Mouse (Mus musculus): ENCODE results near the gene Ceacam16. TPM values are rescaled to one million over a fixed set of nuclear protein-coding genes. Genes with fewer than 3 reads are reported as not detected.

The Ceacam16 gene
- total RNA-seq, 2 experiments from 2014 or later: 0.42 TPM; not detected in 1

DNA sequence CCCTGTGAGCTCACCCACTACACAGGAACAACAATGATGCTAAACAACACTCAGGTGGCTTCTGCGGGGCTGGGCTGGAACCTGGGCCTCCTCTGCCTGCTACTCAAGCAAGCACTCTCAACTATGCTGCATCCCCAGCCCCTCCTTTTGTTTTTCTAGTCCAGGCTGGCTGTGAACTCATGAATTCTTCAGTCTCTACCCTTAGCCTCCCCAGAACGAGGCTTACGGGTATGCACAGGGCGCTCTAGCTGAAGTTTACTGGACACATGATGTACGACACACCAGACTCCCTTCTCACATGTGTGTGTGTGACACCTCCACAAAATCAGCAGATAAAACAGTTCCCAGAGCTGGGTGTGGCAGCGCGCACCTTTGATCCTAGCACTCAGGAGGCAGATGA is 42.2 kb downstream of the Ceacam16 start:
- intact Hi-C loops (cut with DNase I): no loop called here
- DNase-seq (ENCODE audit: low spot score): no peak

DNA sequence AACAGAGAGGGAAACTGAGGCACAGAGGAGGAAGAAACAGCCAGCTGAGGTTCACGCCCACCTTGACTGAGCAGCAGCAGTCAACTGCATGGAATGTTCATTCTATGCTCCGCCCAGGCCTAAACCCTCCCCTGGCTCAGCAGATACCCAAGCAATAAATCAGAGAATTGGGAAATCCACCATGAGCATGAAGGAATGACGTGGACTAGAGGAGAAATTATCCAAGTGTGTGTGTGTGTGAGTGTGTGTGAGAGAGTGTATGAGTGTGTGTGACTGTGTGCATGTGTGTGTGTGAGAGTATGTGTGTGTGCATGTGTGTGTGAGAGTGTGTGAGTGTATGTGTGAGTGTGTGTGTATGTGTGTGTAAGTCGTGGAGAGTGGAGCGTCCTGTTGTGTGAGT is 42.7 kb downstream of the Ceacam16 start:
- intact Hi-C loops (cut with DNase I): no loop called here
- no peak for DNase-seq (ENCODE audit: low spot score)

DNA sequence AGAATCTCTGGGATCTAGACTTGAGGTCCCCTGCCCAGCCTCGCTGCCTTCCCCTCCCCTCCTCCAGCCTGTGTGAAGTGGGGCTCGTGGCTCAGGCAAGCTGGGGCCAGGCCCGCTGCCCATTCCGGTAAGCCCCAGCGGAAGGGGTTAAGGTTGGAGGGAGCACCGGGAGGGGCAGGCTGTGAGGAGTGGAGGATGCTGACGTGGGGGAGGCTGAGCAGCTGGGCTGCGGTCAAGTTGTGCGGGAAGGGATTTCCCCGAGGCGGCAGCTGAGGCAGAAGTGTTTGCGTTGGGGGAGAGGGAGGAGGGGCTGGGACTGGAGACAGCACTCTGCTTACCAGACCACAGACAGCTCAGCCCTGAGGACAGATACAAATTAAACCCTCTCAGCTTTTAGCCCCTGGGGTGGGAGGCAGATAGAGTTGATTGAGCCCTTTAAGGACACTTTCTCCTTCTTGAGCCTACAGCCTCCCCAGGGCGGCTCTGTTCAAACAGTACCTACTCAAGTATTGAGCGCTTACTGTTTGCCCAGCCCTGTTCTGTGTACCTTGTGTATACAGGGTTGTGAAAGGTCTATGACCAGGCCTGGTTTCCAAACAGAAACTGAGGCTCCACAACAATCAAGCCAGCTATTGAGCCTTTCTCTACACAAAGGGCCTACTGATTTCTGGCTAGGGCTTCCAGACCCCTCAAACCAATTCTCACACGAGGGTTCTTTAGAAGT is 43.6 kb downstream of the Ceacam16 start:
- DNase-seq (ENCODE audit: low spot score): peak; percentile 61

GRCm38 (mm10) chr7:19816224-19816771 is 44.8 kb downstream of the Ceacam16 start:
- DNase-seq (ENCODE audit: low spot score): peak; percentile 83
- intact Hi-C loops (cut with DNase I): no loop called here

More for the DNA sequence above, 43.6 kb downstream of the Ceacam16 start:
- intact Hi-C loops (cut with DNase I): no loop called here

DNA sequence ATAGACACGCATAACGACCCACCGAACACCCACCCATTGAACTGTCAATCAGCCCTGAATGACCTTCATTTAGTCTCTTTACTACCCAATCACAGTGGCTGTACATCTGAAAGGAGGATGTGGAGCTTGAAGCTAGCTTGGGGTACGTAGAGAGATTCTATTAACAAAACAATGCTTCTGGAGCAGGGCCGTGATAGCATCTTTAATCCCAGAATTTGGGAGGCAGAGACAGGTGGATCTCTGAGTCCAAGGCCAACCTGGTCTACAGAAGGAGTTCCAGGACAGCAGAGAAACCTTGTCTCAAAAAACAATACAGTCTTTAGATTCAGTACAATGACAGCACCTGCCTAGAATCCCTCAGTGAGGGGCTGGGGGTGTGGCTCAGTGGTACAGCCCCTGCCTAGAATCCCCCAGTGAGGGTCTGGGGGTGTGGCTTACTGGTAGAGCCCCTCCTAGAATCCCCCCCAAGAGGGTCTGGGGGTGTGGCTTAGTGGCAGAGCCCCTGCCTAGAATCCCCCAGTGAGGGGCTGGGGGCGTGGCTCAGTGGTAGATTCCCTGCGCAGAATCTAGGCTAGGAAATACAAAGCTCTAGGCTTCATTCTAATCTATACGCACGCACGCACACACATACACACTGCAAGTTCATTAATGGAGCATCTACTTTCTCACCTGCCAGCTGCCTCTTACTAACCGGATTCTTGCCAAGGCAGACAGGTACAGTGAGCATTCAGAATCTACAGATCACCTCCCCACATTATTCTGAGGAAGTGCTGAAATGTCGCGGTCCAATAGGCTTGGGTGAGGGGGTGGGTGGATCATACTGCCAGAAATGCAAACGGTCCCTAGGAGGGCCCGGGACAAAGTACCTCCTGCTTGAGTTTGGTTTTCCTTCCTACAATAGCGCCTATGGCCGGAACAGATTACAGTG is 45.5 kb downstream of the Ceacam16 start:
- intact Hi-C loops (cut with DNase I): no loop called here
- DNase-seq (ENCODE audit: low spot score): no peak

DNA sequence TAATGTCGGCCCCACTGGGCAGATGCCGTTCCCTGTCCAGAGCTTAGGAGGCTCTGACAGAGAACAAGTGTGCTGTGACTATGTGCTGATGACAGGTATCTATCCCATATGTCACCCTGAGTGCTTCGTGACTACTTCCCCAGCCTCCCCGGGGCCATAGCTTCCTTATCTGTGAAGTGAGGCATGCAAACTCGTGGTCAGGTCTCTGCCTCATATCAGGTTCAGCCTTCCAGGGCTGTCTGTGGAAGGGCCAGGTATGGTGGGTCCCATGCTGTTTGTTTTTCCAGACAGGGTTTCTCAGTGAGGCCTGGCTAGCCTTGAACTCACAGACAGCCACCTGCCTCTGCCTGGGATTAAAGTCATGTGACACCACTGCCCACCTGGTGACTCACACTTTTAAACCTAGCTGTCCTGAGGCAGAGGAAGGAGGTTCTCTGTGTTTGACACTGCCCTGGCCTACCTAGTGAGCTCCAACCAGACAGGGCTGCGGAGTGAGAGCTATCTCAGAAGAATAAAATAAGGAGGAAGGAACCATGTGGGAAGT is 47.4 kb downstream of the Ceacam16 start:
- DNase-seq (ENCODE audit: low spot score): no peak
- intact Hi-C loops (cut with DNase I): no loop called here

DNA sequence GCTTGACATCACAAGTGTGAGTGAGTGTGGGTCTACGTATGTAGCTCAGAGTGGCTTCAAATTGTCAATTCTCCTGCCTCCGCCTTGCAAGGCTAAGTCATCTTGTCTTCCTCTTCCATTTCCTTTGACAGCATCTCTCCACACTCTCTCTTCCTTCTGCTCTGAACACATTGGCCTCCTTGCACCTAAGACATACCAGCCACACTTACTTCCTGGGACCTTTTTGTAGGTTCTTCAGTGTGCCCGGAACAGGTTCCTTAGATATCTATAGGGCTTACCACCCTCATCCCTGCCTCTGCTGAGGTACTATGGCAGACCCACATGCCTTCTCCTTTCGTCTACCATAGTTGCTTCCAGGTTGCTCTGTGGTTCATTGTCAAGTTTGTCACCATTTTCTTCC is 47.9 kb downstream of the Ceacam16 start:
- DNase-seq (ENCODE audit: low spot score): no peak
- intact Hi-C loops (cut with DNase I): no loop called here

DNA sequence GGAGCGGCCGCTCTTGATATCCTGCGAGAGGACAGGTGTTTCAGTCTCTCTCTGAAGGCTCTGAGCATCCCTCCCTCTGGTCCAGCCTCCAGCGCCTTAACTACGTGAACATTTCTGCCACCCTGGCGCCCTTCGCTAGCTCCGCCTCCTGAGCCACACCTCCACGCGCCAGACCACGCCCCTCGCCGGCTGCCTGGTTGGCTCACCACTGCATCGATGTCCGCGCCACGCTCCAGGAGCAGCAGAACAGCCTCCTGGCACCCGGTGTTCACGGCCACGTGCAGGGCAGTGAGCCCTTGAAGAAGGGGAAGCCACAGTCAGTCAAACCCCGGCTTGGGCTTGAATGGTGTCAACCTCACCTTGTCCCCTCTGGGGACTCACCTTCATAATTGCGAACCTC is 50.0 kb downstream of the Ceacam16 start:
- intact Hi-C loops (cut with DNase I): no loop called here
- DNase-seq (ENCODE audit: low spot score): no peak

GRCm38 (mm10) chr7:19809369-19809768 is 51.7 kb downstream of the Ceacam16 start:
- no peak for DNase-seq (ENCODE audit: low spot score)
- intact Hi-C loops (cut with DNase I): loop anchor here (10.0 kb wide), 1 partner anchor 145 kb away; the partner anchor contains the start of gene Igsf23

- no peak for DNase-seq (ENCODE audit: low spot score)
- intact Hi-C loops (cut with DNase I): loop anchor here (10.0 kb wide), 1 partner anchor 148 kb away; the partner anchor contains the start of gene Igsf23
These were observed 54.6 kb downstream of the Ceacam16 start for GRCm38 (mm10) chr7:19806356-19806969.

GRCm38 (mm10) chr7:19802995-19803394 is 58.1 kb downstream of the Ceacam16 start:
- intact Hi-C loops (cut with DNase I): loop anchor here (1.0 to 10.0 kb wide), 3 partner anchors 40 to 152 kb away; partner anchors contain the start of gene Igsf23
- no peak for DNase-seq (ENCODE audit: low spot score)

Other genes with a start within 250 kb of the Ceacam16 start
- gene Relb, start 231.9 kb downstream of the Ceacam16 start, total RNA-seq (2021): 1 to 10 TPM; 7.3 to 7.6 TPM
- 10 to 100 TPM; 65.6 to 72.3 TPM for gene Clptm1, start 196.3 kb downstream of the Ceacam16 start, total RNA-seq (2021)
- gene Apoc2, start 183.4 kb downstream of the Ceacam16 start, total RNA-seq (2021): not detected
- not detected for gene Gm44805, start 179.9 kb downstream of the Ceacam16 start, total RNA-seq (2021)
- gene Apoc4, start 179.8 kb downstream of the Ceacam16 start, total RNA-seq (2021): not detected
- 1 to 10 TPM; 1.4 to 2.2 TPM for gene Apoc1, start 168.6 kb downstream of the Ceacam16 start, total RNA-seq (2021)
- 100 to 1,000 TPM; 309 to 319 TPM for gene Apoe, start 162.1 kb downstream of the Ceacam16 start, total RNA-seq (2021)
- 100 to 1,000 TPM; 112 to 113 TPM for gene Tomm40, start 145.9 kb downstream of the Ceacam16 start, total RNA-seq (2021)
- 10 to 100 TPM; 31.1 to 31.9 TPM for gene Nectin2, start 110.8 kb downstream of the Ceacam16 start, total RNA-seq (2021)
- gene Bcam, start 90.3 kb downstream of the Ceacam16 start, total RNA-seq (2021): 100 to 1,000 TPM; 220 to 229 TPM
- under 1 TPM in 1 of 2 experiments, not detected in 1; 0.73 TPM for gene Cblc, start 64.5 kb downstream of the Ceacam16 start, total RNA-seq (2021)
- gene Bcl3, start 38.5 kb downstream of the Ceacam16 start, total RNA-seq (2021): 1 to 10 TPM; 3.0 to 3.9 TPM
- gene Gm19345, start 9.3 kb downstream of the Ceacam16 start, total RNA-seq (2021): not detected
- gene Ceacam19, start 26.7 kb upstream of the Ceacam16 start, total RNA-seq (2021): not detected
- gene Pvr, start 59.9 kb upstream of the Ceacam16 start, total RNA-seq (2021): 10 to 100 TPM; 19.3 to 20.1 TPM
- gene Igsf23, start 89.5 kb upstream of the Ceacam16 start, total RNA-seq (2021): 1 to 10 TPM; 1.8 to 2.8 TPM
- gene Ceacam20, start 104.1 kb upstream of the Ceacam16 start, total RNA-seq (2021): not detected
- gene Nlrp9b, start 130.2 kb upstream of the Ceacam16 start, total RNA-seq (2021): not detected
- not detected for gene Vmn1r91, start 238.4 kb upstream of the Ceacam16 start, total RNA-seq (2021)

All from heart, postnatal 25 days (tissue).